Mouse (Mus musculus) spleen, adult 2 months (tissue): ENCODE results near the gene Tecpr2.

ENCODE experiments used
- CTCF ChIP-seq: fragments of 200-500 bp; IDR thresholded peaks from 2 replicates; pipeline ENCODE4 v1.5.1; 2011; ENCODE audit warnings: mild to moderate bottlenecking, inconsistent platforms; ENCODE audit not compliant: insufficient read depth, insufficient read length, insufficient replicate concordance; ENCODE audit errors: extremely low read depth
- POLR2A ChIP-seq: fragments of 200-500 bp; IDR thresholded peaks from 2 replicates; pipeline ENCODE4 v1.6.1; 2011; ENCODE audit warnings: low read depth, low read length, inconsistent platforms

- TF ChIP-seq POLR2A (no peak), CTCF (no peak)
Observed at GRCm38 (mm10) chr12:111018068-111018467, 129.0 kb downstream of the Tecpr2 start.
